Mouse (Mus musculus) CD4-positive, CD25-positive, alpha-beta regulatory T cell, adult 4 months (primary cell): ENCODE measurements around the gene Sesn1. TPM values are rescaled to one million over a fixed set of nuclear protein-coding genes. Genes with fewer than 3 reads are reported as not detected.
"Not testable (repeated sequence)": the region's sequence is repeated elsewhere in the genome, so short reads cannot be mapped to it uniquely, and the experiment has no call there.

ENCODE experiments used
- ATAC-seq: one replicate; pipeline ENCODE4 v1.8.0; 2017
- polyA plus RNA-seq, 2 experiments: library from polyadenylated mRNA; unstranded; fragments of 100-300 nt; shearing (Covaris generic); gene quantifications; one replicate each; pipeline ENCODE4 v1.2.1; 2017

The Sesn1 gene
- 100 to 1,000 TPM; 117 to 130 TPM for polyA plus RNA-seq

DNA sequence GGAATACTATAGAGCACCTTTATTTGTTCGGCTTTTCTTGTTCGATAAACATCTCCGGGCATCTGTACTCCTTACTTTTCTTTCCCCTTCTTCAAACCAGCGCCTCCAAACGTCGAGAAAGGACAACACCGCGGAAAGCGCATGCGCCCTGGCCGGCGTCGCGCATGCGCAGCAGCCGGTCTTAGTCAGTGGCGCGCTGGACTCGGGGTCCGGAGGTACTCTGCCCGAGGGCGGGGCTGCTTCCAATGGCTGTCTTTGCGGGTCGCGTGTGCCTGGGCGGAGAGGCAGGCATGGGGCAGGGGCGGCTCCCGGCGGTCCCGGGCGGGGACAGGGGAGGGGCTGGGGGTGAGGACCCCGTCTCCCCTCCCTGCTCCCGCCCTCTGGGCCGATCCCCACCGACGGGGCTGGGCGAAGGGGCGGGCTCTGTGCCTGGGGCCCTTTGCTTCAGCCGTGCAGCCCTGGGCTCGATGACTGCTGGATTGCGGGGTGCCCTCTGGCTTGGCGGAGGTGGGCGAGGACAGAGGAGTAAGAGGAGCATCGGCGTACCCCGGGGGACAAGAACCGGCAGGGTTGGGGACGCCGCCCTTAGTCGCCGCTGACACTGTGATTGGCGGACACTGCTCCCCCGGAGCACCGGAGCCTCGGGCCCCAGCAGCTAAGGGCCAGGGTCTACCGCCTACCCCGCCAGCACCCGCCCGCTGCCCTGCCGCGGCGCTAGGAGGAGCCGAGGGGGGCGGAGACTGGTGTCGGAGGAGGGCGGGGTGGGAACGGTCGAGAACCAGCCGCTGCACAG is at the start of gene Sesn1, which contains the start of gene Cep57l1:
Sesn1 (plus strand) TSS at position 165 of the 793 bp plus-strand sequence.
Cep57l1 (minus strand) TSS at position 101 of the 793 bp plus-strand sequence.
- peak; percentile 71 for ATAC-seq

DNA sequence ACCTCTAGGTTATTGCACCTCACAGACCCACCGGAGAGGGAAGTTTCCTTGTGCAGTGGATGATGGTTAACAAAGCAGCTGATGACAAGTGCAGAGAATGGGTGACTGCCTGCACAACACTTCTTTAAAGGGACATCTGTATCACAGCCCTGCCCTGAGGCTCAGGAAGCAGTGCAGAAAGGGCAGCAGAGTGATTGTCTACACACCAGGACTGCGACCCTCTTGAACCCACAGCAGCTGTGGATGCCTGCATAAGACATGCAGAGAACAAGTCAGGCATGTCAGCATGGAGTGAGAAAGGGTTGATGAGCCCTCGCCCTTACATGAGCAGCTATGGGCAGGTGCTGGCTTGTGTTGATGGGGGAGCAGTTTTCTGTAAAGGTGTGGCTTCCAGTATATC is 48.9 kb upstream of the Sesn1 start:
- ATAC-seq = no peak

GRCm38 (mm10) chr10:41763741-41764385 is 45.9 kb upstream of the Sesn1 start:
- ATAC-seq = no peak

- ATAC-seq = no peak
These were observed 44.1 kb upstream of the Sesn1 start for GRCm38 (mm10) chr10:41765586-41765985.

DNA sequence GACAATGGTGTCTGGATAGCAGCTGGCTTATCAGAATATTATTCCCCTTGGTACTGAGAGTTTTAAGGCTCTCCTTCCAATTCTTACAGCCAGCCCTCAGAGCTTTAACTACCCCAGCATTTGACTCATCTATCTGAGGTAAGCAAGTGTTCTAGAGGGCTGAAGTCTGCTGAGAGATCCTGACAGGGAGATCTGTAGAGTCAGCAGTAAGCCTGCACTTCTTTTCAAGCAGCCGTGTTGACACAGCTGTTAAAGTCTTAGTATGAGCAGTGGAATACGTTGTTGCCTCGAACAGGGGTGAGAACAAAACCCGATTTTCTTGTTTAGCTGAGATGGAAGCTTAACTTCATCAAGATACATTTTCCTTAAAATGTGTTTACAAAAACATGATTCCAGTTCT is 43.5 kb upstream of the Sesn1 start:
- ATAC-seq = no peak

- peak; percentile 71 for ATAC-seq
These were observed 42.5 kb upstream of the Sesn1 start for GRCm38 (mm10) chr10:41767254-41767653.

DNA sequence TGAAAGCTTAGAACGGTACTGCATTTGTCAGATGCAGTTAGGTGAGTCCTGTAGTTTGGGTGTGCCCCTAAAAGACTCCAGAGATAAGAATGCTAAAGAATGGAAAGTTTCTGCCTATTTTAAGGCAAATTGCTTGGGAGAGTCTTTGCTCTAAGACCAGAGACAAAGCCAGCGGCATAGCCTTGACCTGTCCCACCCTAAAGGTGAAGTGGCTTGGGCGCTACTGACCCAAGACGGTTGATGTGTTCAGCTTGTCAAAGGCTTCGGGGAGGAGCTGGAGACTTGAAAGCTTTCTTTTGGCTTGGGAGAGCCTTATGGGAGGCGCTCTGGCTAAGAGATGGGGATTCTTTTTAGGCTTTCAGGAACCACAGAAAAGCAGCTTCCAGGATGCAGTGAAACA is 17.4 kb upstream of the Sesn1 start:
- ATAC-seq = no peak

DNA sequence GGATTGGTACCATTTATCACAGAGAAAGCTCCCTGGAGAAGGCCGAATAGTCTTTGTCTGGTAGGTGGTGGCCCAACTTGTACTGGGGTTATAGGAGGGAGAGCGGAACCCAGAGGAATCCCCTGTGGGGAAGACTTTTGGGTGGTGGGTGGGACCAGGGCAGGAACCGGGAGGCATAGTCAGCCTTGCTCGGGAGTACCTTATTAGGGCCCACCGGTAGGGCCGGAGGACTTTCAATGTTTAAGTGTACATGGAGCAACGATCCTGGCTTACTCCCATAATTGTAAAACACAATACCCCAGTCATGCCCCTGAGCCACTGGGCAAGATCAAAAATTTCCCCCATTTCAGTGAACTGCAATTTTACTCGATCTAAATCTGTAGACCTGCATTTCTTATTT is 12.5 kb upstream of the Sesn1 start:
- no peak for ATAC-seq

- ATAC-seq = no peak
These were observed 6.3 kb upstream of the Sesn1 start for GRCm38 (mm10) chr10:41803467-41803866.

GRCm38 (mm10) chr10:41804711-41805110 is 5.0 kb upstream of the Sesn1 start:
- no peak for ATAC-seq

DNA sequence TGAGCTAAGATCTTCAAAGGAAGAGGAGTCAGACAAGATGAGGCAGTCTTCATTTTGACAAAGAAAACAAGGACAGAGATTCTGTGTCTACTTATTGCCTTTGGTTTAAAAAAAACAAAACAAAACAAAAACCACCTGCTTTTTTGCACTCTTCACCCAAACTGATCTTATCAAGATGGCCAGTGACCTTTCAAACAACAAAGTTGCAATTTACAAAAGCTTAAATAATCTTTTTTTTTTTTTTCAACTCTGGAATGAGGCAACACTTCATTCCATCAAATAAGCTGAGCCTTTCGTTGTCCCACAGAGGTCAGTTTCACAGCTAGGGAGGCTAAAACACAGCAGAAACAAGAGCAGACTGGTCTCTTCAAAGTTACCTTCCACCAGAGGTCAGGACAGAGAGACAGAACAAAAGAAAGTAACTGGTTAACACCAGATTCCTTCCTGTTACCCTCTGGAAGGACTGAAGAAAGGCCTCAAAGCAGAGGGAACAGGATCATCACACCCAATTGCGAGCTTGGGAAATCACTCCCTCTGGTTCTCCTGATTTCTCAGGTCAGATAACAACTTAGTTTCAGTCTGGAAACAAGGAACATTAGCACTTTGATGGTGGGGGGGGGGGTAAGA is 3.9 kb upstream of the Sesn1 start:
- ATAC-seq = no peak

- ATAC-seq = peak; percentile 80
These were observed 510 bp upstream of the Sesn1 start for GRCm38 (mm10) chr10:41809080-41809770.

- ATAC-seq = peak; percentile 22
These were observed 1.1 kb downstream of the Sesn1 start for GRCm38 (mm10) chr10:41810564-41811455.

DNA sequence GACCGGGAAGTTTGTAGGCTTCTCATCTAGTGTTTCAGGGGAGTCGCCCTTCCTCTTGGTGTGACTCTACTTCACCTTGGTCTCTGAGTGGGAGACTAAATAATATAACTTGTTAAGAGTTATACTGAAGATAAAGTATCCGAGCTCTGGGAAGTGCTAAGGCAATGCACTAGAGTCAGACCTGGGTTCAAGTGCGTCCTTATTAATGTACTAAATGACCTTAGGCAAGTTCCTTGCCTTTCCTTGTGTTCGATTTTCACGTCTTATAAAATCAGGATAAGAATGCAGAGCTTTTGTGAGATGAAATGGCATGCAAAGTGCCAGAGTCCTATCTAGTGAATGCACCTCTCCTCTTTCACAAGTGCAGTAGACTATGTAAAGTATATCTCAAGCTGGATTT is 2.8 kb downstream of the Sesn1 start:
- ATAC-seq = no peak

DNA sequence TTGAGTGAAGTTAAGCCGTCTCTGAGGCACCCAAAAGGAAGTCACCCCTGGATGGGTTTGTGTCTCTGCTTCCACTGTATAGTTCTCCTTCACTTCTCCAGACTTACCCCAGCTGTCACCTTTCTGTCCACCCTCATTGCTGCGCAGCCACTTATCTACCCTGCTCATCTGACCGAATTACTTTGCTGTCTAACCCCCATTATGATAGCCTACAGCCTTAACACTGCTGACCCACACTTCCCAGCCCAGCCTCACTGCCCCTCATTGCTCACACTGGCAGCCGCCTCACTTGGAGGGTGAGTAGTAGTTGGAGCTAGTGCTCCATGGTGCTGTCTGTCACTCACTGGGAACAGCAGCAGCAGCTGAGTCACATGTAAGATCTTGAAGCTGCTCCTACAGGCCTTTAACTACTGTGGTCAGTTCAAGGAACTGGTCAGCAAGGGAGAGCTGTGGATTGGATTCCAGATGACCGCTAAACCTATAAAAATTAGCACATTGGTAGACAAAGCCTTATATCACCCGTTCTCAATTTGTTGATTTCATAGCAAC is 4.6 kb downstream of the Sesn1 start:
- ATAC-seq = no peak

- ATAC-seq = peak; percentile 78
These were observed 6.8 kb downstream of the Sesn1 start for GRCm38 (mm10) chr10:41816516-41816915.

GRCm38 (mm10) chr10:41818036-41818732 is 8.4 kb downstream of the Sesn1 start:
- ATAC-seq = no peak

DNA sequence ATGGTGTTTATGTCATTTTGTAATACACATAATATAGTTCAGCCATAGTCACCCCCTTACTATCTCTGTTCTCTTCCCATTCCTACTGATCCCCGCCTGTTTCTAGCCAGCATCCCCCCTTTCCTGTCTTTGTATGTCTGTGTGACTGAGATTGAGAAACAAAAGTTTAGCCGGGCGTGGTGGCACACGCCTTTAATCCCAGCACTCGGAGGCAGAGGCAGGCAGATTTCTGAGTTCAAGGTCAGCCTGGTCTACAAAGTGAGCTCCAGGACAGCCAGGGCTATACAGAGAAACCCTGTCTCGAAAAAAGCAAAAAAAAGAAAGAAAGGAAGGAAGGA is 9.0 kb downstream of the Sesn1 start:
- not testable (repeated sequence) for ATAC-seq

GRCm38 (mm10) chr10:41819307-41819706 is 9.6 kb downstream of the Sesn1 start:
- no peak for ATAC-seq

- ATAC-seq = no peak
These were observed 10.7 kb downstream of the Sesn1 start for GRCm38 (mm10) chr10:41820401-41820800.

DNA sequence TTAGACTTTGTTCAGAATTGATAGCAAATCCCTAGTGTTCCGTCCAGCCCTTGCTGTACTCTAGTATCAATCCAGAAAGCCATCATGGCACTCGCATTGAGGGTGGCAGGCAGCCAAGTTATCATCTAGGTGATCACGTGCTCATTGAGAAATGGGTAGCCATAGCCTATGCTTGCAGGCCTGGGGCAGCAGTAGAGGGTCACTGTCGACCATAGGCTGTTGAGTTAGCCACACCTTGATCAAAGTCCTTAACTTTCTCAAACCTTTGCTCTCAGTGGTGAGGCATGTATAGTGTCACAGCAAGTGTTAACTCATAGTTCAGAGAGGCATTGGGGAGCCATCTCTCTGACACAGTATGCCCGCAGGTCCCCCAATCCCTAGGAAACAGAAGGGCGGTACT is 11.4 kb downstream of the Sesn1 start:
- no peak for ATAC-seq
